Mouse (Mus musculus) MEL (cell line): Measurements from ENCODE around the gene Hltf. TPM values are rescaled to one million over a fixed set of nuclear protein-coding genes. Genes with fewer than 3 reads are reported as not detected.

Source experiments
- DNase-seq: peaks from one replicate; pipeline ENCODE4 v3.0.0; 2011; ENCODE audit warnings: low read depth, low spot score
- H3K27ac ChIP-seq: 2 replicates; pipeline ENCODE4 v1.5.1; 2012; ENCODE audit warnings: low read depth, mild to moderate bottlenecking, control low read depth, low read length, moderate library complexity; ENCODE audit not compliant: control insufficient read depth
- H3K27me3 ChIP-seq, 2 experiments: fragments of 150-350 bp in 1 of 2; sonication (generic) in 1 of 2; 2 replicates each; pipeline ENCODE4 v1.6.1; 2012; ENCODE audit warnings: low read length in 2 of 2, mild to moderate bottlenecking in 2 of 2, improper control_type of control experiment in 1 of 2, moderate library complexity in 1 of 2; ENCODE audit not compliant: insufficient read depth in 2 of 2, control insufficient read depth in 1 of 2
- H3K36me3 ChIP-seq, 2 experiments: 2 replicates each; pipeline ENCODE4 v1.6.1; 2012 to 2014; ENCODE audit warnings: low read length in 2 of 2, improper control_type of control experiment in 1 of 2, inconsistent platforms in 1 of 2, mild to moderate bottlenecking in 1 of 2; ENCODE audit not compliant: insufficient read depth in 2 of 2, control insufficient read depth in 1 of 2
- H3K4me1 ChIP-seq, 2 experiments: fragments of 150-350 bp in 1 of 2; sonication (generic) in 1 of 2; 2 replicates each; pipeline ENCODE4 v1.6.1; 2012; ENCODE audit warnings: low read length in 2 of 2, improper control_type of control experiment in 1 of 2, mild to moderate bottlenecking in 1 of 2; ENCODE audit not compliant: insufficient read depth in 2 of 2, control insufficient read depth in 1 of 2
- H3K4me3 ChIP-seq, 2 experiments: fragments of 150-350 bp in 1 of 2; sonication (generic) in 1 of 2; 2 replicates each; pipeline ENCODE4 v1.5.1; 2012; ENCODE audit warnings: low read depth in 2 of 2, low read length in 2 of 2, mild to moderate bottlenecking in 2 of 2, moderate library complexity in 2 of 2, control low read depth in 1 of 2, improper control_type of control experiment in 1 of 2; ENCODE audit not compliant: control insufficient read depth in 1 of 2, insufficient read depth in 1 of 2
- H3K79me2 ChIP-seq: 2 replicates; pipeline ENCODE4 v1.6.1; 2012; ENCODE audit warnings: mild to moderate bottlenecking, low read length, moderate library complexity; ENCODE audit not compliant: control insufficient read depth, poor library complexity, insufficient read depth
- H3K9ac ChIP-seq: 2 replicates; pipeline ENCODE4 v1.6.1; 2012; ENCODE audit warnings: low read depth, mild to moderate bottlenecking, control low read depth, low read length, moderate library complexity; ENCODE audit not compliant: control insufficient read depth, poor library complexity, severe bottlenecking
- H3K9me3 ChIP-seq: fragments of 150-350 bp; sonication (generic); replicated peaks from 2 replicates; pipeline ENCODE4 v1.6.1; 2012; ENCODE audit warnings: mild to moderate bottlenecking, low read length, improper control_type of control experiment, moderate library complexity; ENCODE audit not compliant: insufficient read depth
- EP300 ChIP-seq, 2 experiments: IDR thresholded peaks; 2 replicates each; pipeline ENCODE4 v1.6.1; 2011; ENCODE audit warnings: improper control_type of control experiment in 2 of 2, low read length in 2 of 2, low read depth in 1 of 2, mild to moderate bottlenecking in 1 of 2
- ETS1 ChIP-seq: IDR thresholded peaks from 2 replicates; pipeline ENCODE4 v1.6.1; 2012; ENCODE audit warnings: low read depth, mild to moderate bottlenecking, inconsistent platforms, low read length, improper control_type of control experiment, moderate library complexity
- GABPA ChIP-seq: IDR thresholded peaks from 2 replicates; pipeline ENCODE4 v1.6.1; 2012; ENCODE audit warnings: low read depth, mild to moderate bottlenecking, inconsistent platforms, low read length, improper control_type of control experiment, moderate library complexity
- HCFC1 ChIP-seq: IDR thresholded peaks from 2 replicates; pipeline ENCODE4 v1.6.1; 2012; ENCODE audit warnings: low read depth, mild to moderate bottlenecking, inconsistent platforms, low read length, improper control_type of control experiment, moderate library complexity
- MAX ChIP-seq: IDR thresholded peaks from 2 replicates; pipeline ENCODE4 v1.6.1; 2011; ENCODE audit warnings: low read length, improper control_type of control experiment
- MEF2A ChIP-seq: IDR thresholded peaks from 2 replicates; pipeline ENCODE4 v1.6.1; 2014; ENCODE audit warnings: low read depth, mild to moderate bottlenecking, inconsistent platforms, low read length, improper control_type of control experiment; ENCODE audit not compliant: poor library complexity, insufficient replicate concordance, severe bottlenecking; ENCODE audit errors: extremely low read depth
- MXI1 ChIP-seq: IDR thresholded peaks from 2 replicates; pipeline ENCODE4 v1.6.1; 2011; ENCODE audit warnings: mild to moderate bottlenecking, low read depth, low read length, improper control_type of control experiment
- MYB ChIP-seq: IDR thresholded peaks from 2 replicates; pipeline ENCODE4 v1.6.1; 2011; ENCODE audit warnings: mild to moderate bottlenecking, low read depth, low read length, improper control_type of control experiment
- MYC ChIP-seq: IDR thresholded peaks from 2 replicates; pipeline ENCODE4 v1.6.1; 2011; ENCODE audit warnings: low read depth, mild to moderate bottlenecking, low read length, improper control_type of control experiment, moderate library complexity
- NRF1 ChIP-seq: IDR thresholded peaks from 2 replicates; pipeline ENCODE4 v1.6.1; 2014; ENCODE audit warnings: low read depth, mild to moderate bottlenecking, inconsistent platforms, low read length, improper control_type of control experiment, moderate library complexity; ENCODE audit not compliant: poor library complexity, insufficient read depth, severe bottlenecking
- POLR2AphosphoS5 ChIP-seq: IDR thresholded peaks from 2 replicates; pipeline ENCODE4 v1.6.1; 2012; ENCODE audit warnings: low read depth, borderline replicate concordance, mild to moderate bottlenecking, inconsistent platforms, low read length, moderate library complexity, mixed read lengths
- RCOR1 ChIP-seq: IDR thresholded peaks from 2 replicates; pipeline ENCODE4 v1.6.1; 2012; ENCODE audit warnings: low read depth, mild to moderate bottlenecking, inconsistent platforms, low read length, improper control_type of control experiment
- SIN3A ChIP-seq: IDR thresholded peaks from 2 replicates; pipeline ENCODE4 v1.6.1; 2012; ENCODE audit warnings: low read length, improper control_type of control experiment, inconsistent platforms
- SMC3 ChIP-seq: IDR thresholded peaks from 2 replicates; pipeline ENCODE4 v1.6.1; 2011; ENCODE audit warnings: low read depth, low read length, improper control_type of control experiment
- USF2 ChIP-seq, 2 experiments: IDR thresholded peaks; 2 replicates each; pipeline ENCODE4 v1.6.1; 2011 to 2012; ENCODE audit warnings: improper control_type of control experiment in 2 of 2, low read length in 2 of 2, borderline replicate concordance in 1 of 2, inconsistent platforms in 1 of 2, low read depth in 1 of 2, mild to moderate bottlenecking in 1 of 2; ENCODE audit not compliant: insufficient read depth in 1 of 2
- polyA plus RNA-seq, 2 experiments: library from polyadenylated mRNA; stranded (reverse) in 1 of 2; unstranded in 1 of 2; fragments of >175 nt in 1 of 2; fragments of >200 nt in 1 of 2; gene quantifications; 2 replicates each; pipeline versions ENCODE4 v1.2.1 to v1.2.4; 2012; ENCODE audit warnings: low replicate concordance in 2 of 2, low read depth in 1 of 2; ENCODE audit not compliant: insufficient read length in 2 of 2, insufficient read depth in 1 of 2, missing spikeins in 1 of 2
- total RNA-seq: library from RNA; depleted of rRNA; stranded (reverse); fragments of 300-350 nt; gene quantifications from 2 replicates; pipeline ENCODE4 v1.2.3, GENCODE M21; 2012

Gene Hltf
- total and polyA plus RNA-seq, 3 experiments, result 9.8 to 10.0 TPM; not detected in 1

GRCm38 (mm10) chr3:20104318-20104717 lies 46.7 kb downstream of the Hltf start:
- no peaks in the 10 kb centered on the region for H3K9me3 ChIP-seq
- H3K4me3 ChIP-seq, result no peak overlapping the region
- no peak overlapping the region for H3K27ac ChIP-seq
- H3K27me3 ChIP-seq, result no peaks in the 10 kb centered on the region
- DNase-seq, result no peak
- TF ChIP-seq MXI1 (no peak), MEF2A (no peak), RCOR1 (no peak), NRF1 (no peak), POLR2AphosphoS5 (no peak), ETS1 (no peak)
- TF ChIP-seq, all 39 proteins: peak for 0
- Histone ChIP-seq H3K4me1 (peaks cover 2 to 3% of the 10 kb centered on the region in 2 experiments; a peak in 1 of 4 replicates), H3K9ac (no peak overlapping the region), H3K36me3 (peaks cover 4 to 5% of the 10 kb centered on the region in 2 experiments; a peak in 3 of 4 replicates), H3K79me2 (no peaks in the 10 kb centered on the region)

GRCm38 (mm10) chr3:20104776-20105175 lies 47.2 kb downstream of the Hltf start:
- Histone ChIP-seq H3K36me3 (peaks cover 4 to 5% of the 10 kb centered on the region in 2 experiments; a peak in 3 of 4 replicates), H3K9ac (no peak overlapping the region), H3K27me3 (no peaks in the 10 kb centered on the region), H3K27ac (no peak overlapping the region), H3K4me1 (peaks cover 2 to 3% of the 10 kb centered on the region in 2 experiments; a peak in 1 of 4 replicates), H3K79me2 (no peaks in the 10 kb centered on the region), H3K9me3 (no peaks in the 10 kb centered on the region), H3K4me3 (no peak overlapping the region)
- TF ChIP-seq EP300 (IDR thresholded peaks at IDR 0.05; ENCODE audit: low read depth in 1 of 2, low read length in 2 of 2) (no peak), GABPA (no peak), MAX (no peak), MYC (no peak)
- no peak for DNase-seq

- Histone ChIP-seq H3K4me1 (peaks cover 2 to 3% of the 10 kb centered on the region in 2 experiments; a peak in 1 of 4 replicates), H3K27ac (no peak overlapping the region), H3K9me3 (no peaks in the 10 kb centered on the region), H3K27me3 (no peaks in the 10 kb centered on the region), H3K36me3 (peaks cover 4% of the 10 kb centered on the region in 2 experiments; a peak in 3 of 4 replicates), H3K4me3 (no peak overlapping the region), H3K9ac (no peak overlapping the region), H3K79me2 (no peaks in the 10 kb centered on the region)
- DNase-seq, result no peak
- TF ChIP-seq SIN3A (no peak), MXI1 (no peak), USF2 (IDR thresholded peaks at IDR 0.05; ENCODE audit: borderline replicate concordance in 1 of 2, insufficient read depth in 1 of 2, low read depth in 1 of 2, low read length in 2 of 2) (no peak), MYB (no peak), SMC3 (no peak), HCFC1 (no peak), GABPA (no peak)
These were observed 51.3 kb downstream of the Hltf start for GRCm38 (mm10) chr3:20108881-20109280.
